Mouse (Mus musculus) layer of hippocampus, adult 2 months (tissue): ENCODE data around the gene Zfp704. TPM values are rescaled to one million over a fixed set of nuclear protein-coding genes. Genes with fewer than 3 reads are reported as not detected.
A peak's percentile ranks its signal among the peaks of the same experiment; 100 is the strongest.

Experiments
- DNase-seq, 2 experiments: peaks; one replicate each; pipeline ENCODE4 v3.0.0; 2022; ENCODE audit warnings: low spot score in 2 of 2
- H3K27ac ChIP-seq: fragments of 200-600 bp; 2 replicates; pipeline ENCODE4 v1.8.1; 2022
- H3K4me3 ChIP-seq: fragments of 200-600 bp; 2 replicates; pipeline ENCODE4 v1.8.1; 2022; ENCODE audit warnings: mild to moderate bottlenecking
- CTCF ChIP-seq: fragments of 200-600 bp; conservative IDR thresholded peaks from 2 replicates; pipeline ENCODE4 v1.8.1; 2022; ENCODE audit warnings: antibody characterized with exemption, mild to moderate bottlenecking, moderate library complexity
- long read RNA-seq, 2 experiments: library from polyadenylated mRNA; stranded (forward); transcript quantifications; one replicate each; pipeline ENCODE4 v2.0.0; 2021; ENCODE audit warnings: borderline mapping rate in 2 of 2
- total RNA-seq, 2 experiments: library from RNA; stranded (reverse); gene quantifications; 2 replicates each; pipeline ENCODE4 v1.2.3; 2021

The Zfp704 gene
- 10 to 100 TPM; 30.6 to 34.3 TPM for total RNA-seq
- long read RNA-seq, experiment 1, full-length matches to known transcripts: 2 of 14 reads
- long read RNA-seq, experiment 1, partial matches to known transcripts: 2 of 14 reads
- long read RNA-seq, experiment 1, other reads (novel, unspliced or antisense): 10 of 14 reads
- long read RNA-seq, experiment 2, full-length matches to known transcripts: 7 of 19 reads
- long read RNA-seq, experiment 2, partial matches to known transcripts: 1 of 19 reads
- long read RNA-seq, experiment 2, other reads (novel, unspliced or antisense): 11 of 19 reads

DNA sequence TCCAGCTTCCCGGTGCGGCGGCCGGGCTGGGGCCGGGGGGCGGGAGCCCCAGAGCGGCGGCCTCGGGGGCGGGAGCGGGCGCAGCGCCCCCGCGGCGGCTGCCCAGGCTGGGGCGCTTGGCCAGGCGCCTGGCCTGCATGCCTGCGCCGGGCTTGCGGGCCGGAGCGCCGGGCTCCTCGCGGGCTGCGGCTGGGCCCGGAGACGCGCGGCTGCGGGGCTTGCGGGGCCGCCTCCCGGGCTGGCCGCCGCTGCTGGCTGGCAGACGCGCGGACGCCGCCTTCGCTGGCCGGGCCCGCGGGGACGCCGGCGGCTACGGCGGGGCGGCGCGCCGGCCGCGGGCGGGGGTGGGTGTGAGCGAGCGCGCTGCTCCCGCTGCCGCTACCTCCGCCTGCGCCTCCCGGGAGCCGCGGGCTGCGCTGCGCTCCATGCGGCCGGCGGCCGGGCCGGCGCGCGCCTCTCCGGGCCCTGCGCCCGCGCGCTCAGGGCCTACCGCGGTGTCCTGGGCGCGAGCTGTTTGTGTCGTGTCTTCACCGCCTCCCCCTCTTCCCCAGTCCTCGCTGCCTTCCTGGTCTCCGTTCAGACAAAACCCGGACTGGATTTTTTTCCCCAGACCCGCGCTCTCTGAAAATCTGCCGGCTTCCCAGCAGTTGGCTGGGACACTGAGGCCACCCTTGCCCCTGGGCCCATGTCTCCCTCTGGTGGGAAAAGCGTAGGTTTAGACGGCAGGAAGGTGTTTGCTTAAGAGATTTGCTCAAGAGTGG lies at the start of gene Zfp704:
Gene Zfp704 (minus strand): TSS at position 505 of the 761 bp plus-strand sequence.
- peak within 1 kb of the TSS; percentile 85 for H3K27ac ChIP-seq
- peak within 1 kb of the TSS; percentile 85 for H3K4me3 ChIP-seq
- DNase-seq: peak; percentile 72 to 84
- TF ChIP-seq CTCF: peak; percentile 69

DNA sequence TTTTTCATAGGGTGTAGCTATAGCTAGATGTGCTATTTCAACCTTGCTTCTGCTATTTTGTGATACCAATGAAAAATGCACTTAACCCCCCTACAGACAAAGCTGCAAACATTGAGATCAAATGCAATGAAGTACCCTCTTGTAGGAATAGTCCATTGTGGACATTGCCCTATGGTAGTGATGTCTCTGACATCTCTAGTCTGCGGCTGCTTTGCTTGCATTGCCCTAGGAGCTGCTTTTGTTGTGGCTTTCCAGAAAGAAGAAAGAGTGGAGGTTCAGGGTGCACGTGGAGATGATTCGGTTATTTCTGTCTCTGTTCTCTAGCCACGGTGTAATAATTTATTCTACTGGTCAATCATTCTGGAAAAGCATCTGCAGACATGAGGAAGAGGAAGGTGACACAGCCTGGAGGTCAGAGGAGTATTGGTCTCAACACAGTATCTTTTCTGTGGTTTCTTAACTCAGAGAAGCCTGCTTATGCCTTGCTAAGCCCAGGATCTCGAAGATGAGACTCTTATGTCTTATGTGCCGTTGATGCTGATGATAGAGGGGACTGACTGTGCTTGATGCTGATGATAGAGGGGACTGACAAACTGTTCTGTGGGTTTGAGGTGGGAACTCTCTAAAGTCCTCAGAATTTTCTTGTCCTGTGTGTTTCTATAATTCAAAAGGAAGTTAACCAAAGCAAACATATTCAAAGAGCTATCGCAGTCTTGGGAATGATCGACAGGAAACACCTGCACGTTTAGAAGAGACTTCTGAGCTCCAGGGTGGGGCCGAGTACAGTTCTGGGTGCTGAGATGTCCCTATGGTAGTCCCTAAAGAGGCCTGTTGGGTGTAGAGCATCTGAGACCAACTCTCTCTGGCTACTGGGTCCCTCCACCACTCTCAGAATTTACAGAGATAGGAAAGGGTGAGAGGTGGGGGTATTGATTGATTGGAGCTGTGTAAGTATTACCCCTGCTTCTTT lies 23.4 kb upstream of the Zfp704 start:
- DNase-seq: no peak
- Histone ChIP-seq H3K27ac (no peak overlapping the region), H3K4me3 (no peak overlapping the region)
- TF ChIP-seq CTCF: no peak

DNA sequence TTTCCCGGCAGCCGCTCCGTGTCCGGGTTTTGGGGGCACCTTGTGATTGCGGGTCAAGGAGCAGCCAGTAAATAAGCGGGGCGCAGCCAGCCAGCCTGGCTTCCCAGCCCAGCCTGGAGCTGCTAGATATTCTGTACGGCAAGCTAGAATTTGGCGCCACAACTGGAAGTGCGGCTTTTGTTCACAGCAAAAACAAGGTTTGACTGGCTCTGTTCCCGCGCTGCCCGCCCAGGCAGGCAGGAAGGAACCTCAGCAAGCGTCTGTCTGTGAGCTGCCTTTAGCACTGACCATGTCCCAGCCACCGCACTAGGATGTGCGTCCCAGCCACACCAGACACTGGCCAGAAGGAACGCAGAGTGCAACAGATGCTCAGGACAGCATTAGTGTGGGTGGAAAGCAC lies 20.1 kb upstream of the Zfp704 start:
- TF ChIP-seq CTCF: no peak
- peak; percentile 39 to 48 for DNase-seq
- Histone ChIP-seq H3K27ac (no peak overlapping the region), H3K4me3 (peak overlapping the region; percentile 35)

DNA sequence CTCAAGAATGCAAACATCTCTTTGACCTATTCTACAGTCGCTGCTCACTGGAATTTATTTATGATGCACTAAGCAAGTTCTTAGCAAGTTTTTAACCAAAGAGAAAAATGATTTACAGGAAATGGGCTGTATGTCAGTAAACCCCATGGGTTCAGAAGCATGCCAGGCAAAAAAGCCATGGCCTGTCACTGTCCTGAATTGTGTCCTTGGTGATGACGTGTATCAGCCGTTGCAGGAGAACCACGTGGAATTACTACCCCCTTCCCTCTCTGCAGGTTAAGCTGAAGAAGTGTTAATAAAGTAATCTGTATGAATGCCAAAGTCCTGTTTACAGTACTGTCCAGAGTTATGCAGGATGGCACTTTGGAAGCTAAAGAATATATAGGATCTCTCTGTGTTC lies 18.2 kb upstream of the Zfp704 start:
- TF ChIP-seq CTCF: no peak
- DNase-seq: no peak
- Histone ChIP-seq H3K4me3 (no peak overlapping the region), H3K27ac (no peak overlapping the region)

GRCm38 (mm10) chr3:9626149-9626548 lies 16.3 kb upstream of the Zfp704 start:
- no peak for TF ChIP-seq CTCF
- H3K4me3 ChIP-seq: no peak overlapping the region
- H3K27ac ChIP-seq: no peak overlapping the region
- no peak for DNase-seq

DNA sequence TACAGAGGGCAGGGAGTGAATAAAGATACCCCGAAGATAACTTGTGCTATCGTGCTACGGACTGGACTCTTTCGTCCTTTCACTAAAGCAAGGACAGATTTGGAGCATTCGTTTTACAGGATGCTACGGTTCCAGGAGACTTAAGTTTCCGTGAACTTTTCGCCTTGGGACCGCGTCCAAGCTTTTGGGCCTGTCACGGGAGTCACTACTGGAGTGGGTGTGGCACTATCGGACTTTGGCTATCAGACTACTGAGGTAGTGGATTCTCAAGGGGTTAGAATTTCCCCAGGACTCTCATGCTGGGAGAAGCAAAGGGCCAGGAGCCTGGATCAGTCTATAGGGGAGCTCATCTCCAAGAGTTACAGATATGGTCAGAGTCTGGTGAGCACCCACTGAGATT lies 10.7 kb upstream of the Zfp704 start:
- H3K4me3 ChIP-seq: no peak overlapping the region
- TF ChIP-seq CTCF: no peak

DNA sequence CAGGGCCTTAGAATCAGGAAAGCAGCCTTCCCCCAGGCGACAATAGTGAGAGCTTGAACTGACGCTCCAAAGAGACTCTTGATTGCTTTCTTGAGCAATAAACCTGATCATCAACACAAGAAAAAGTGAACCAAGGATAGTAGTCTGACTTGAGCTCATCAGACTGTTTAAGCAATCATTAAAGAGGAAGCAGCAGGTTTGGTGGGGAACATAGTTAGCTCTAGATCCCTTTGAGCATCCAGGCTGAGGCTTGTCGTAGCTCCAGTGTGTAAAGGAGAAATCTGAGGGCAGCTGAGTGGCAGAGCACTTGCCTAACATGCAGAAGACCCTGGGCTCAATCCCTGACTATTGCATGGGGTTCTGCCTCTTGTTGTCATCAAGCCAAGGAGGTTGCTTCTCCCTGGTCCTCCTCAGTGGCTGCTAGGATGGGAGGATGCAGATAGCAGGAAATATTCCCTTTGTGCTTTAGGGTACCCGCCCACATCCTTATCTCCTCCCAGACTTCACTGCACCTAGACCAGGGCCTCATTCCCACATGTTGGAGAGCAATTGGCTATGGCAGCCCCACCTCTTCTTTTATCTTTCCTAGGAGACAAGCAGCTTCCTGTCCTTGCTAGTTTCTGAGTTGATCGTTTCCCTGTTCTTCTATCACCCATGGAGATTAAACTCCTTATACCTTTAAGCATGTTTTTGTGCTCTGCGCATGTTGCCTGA lies 9.8 kb upstream of the Zfp704 start:
- TF ChIP-seq CTCF: no peak
- no peak overlapping the region for H3K27ac ChIP-seq
- no peak for DNase-seq
- no peak overlapping the region for H3K4me3 ChIP-seq

More for the DNA sequence above, 10.7 kb upstream of the Zfp704 start:
- no peak overlapping the region for H3K27ac ChIP-seq
- DNase-seq: no peak

DNA sequence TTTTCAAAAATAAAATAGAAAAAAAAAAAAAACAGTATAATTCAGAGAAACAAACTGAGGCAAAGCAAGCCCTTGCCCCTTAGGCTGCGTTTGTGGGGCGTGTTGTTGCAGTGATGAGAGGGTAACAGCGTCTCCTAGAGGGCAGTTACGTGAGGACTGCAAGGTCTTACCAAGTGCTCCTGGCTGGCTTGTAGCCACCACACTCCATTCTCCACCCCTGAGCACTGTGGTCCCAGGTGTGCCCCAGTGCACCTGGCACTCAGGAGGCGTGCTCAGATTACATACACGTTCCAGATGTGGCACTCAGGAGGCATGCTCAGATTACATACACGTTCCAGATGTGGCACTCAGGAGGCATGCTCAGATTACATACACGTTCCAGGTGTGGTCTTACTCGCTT lies 7.2 kb upstream of the Zfp704 start:
- DNase-seq: no peak
- TF ChIP-seq CTCF: no peak; the same call in 1 of the 2 replicates
- Histone ChIP-seq H3K4me3 (no peak overlapping the region), H3K27ac (no peak overlapping the region)

DNA sequence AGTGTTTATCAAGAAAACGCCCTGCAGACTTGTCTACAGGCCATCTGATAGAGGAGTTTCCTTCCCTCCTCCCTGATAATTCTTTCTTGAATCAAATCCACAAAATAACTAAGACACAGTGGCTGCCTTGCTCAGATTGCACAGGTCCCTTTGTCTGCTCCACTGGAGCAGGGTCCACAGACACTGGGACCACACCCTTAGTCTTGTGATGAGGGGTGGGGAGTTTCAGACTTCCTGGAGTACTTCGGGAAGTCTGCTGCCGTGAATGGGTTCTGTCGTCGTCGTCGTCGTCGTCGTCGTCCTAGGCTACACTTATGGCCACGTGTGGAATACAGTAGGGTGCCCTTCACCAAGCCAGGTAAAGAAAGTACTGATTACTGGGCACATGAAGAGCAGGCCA lies 4.8 kb upstream of the Zfp704 start:
- TF ChIP-seq CTCF: no peak
- Histone ChIP-seq H3K27ac (no peak overlapping the region), H3K4me3 (no peak overlapping the region)
- DNase-seq: no peak

DNA sequence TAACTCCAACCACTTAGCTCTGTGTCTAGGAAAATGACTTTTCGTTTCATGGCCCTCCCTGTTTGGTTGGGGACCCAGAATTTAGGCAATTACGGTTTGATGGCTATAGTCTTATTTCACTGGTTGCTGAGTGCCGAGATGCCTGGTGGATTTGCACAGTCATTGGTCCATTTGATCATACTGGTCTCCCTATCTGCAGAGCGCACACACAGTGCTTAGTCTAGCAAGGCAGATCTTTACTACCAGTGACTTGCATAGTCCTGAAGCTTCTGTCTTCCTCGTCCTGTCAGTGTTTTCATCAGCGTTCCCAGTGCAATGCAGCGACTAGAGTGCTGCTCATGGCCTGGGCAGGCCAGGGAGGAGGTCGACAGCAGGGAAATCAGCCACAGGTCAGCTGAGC lies 4.1 kb upstream of the Zfp704 start:
- TF ChIP-seq CTCF: no peak
- no peak for DNase-seq
- no peak overlapping the region for H3K4me3 ChIP-seq
- H3K27ac ChIP-seq: no peak overlapping the region

GRCm38 (mm10) chr3:9611226-9611625 lies 1.3 kb upstream of the Zfp704 start:
- TF ChIP-seq CTCF: no peak
- H3K27ac ChIP-seq: no peak overlapping the region
- DNase-seq: no peak
- H3K4me3 ChIP-seq: no peak overlapping the region

GRCm38 (mm10) chr3:9610426-9610825 lies 541 bp upstream of the Zfp704 start:
- H3K4me3 ChIP-seq: peak overlapping the region; percentile 50; the same call in 1 of the 2 replicates
- DNase-seq: no peak
- peak overlapping the region; percentile 43; the same call in 1 of the 2 replicates for H3K27ac ChIP-seq
- TF ChIP-seq CTCF: no peak
